Comparison of ENCODE assay signal across 37 mouse cellular contexts in the genomic region with DNA sequence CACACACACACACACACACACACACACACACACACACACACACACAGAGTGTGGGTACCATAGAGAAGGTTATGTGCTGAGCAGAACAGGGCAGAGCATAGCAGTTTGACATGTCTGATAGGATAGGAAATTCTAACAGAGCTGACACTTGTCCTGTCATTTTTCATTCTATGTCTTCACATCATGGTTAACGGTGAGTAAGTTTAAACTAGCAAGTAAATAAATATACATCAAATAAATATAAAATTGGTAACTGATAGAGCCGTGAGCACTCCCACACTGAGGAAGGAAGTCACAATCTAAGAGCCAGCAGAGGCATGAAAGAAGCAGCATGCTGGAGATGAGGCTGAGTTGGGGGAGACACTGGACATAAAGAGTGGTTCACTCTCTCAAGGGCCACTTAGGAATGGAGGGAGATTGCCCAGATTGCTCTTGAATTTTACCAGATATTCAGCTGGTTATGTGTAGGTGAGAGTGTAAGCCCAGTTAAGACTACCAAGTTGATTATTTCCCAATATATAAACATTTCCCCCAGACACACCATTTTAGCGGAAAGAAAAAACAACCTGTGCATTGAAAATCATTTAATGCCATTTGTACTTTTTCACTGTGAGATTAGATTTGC. TPM values are rescaled to one million over a fixed set of nuclear protein-coding genes. Genes with fewer than 3 reads are reported as not detected.
"Had no signal": no experiment of that assay in that cellular context is flagged by ENCODE, and none has a peak within 500 bp of the region (broad histone marks: within the 10 kb centered on the region; RNA-seq: fewer than 3 reads in every experiment).

No protein-coding gene starts in this region.

- H3K27me3 ChIP-seq: embryonic facial prominence, embryonic 12.5 days; embryonic facial prominence, embryonic 13.5 days; embryonic facial prominence, embryonic 15.5 days; forebrain, embryonic 12.5 days; forebrain, embryonic 13.5 days; forebrain, embryonic 15.5 days had no signal

- DNase-seq: cerebellum, adult 9-10 months; cerebellum, adult 9-11 months; cerebellum, postnatal 10 days; cerebellum, postnatal 14 days; cerebellum, postnatal 25 days; cerebellum, postnatal 36 days; embryo, embryonic 11 days; forebrain, postnatal 0 days; gastrocnemius, adult 2 months; gastrocnemius, postnatal 10 days; gastrocnemius, postnatal 14 days; gastrocnemius, postnatal 25 days; gastrocnemius, postnatal 36 days; heart, adult 18-20 months; heart, adult 2 months had no signal

- H3K36me3 ChIP-seq: embryonic facial prominence, embryonic 10.5 days; embryonic facial prominence, embryonic 12.5 days; embryonic facial prominence, embryonic 13.5 days; embryonic facial prominence, embryonic 15.5 days; forebrain, embryonic 10.5 days; forebrain, embryonic 12.5 days; forebrain, embryonic 15.5 days had no signal

- H3K9me3 ChIP-seq: embryonic facial prominence, embryonic 10.5 days; embryonic facial prominence, embryonic 12.5 days; embryonic facial prominence, embryonic 13.5 days; embryonic facial prominence, embryonic 15.5 days; forebrain, embryonic 10.5 days; forebrain, embryonic 12.5 days; forebrain, embryonic 13.5 days; forebrain, embryonic 15.5 days had no signal

- H3K27ac ChIP-seq: embryonic facial prominence, embryonic 10.5 days; embryonic facial prominence, embryonic 12.5 days; embryonic facial prominence, embryonic 13.5 days; embryonic facial prominence, embryonic 15.5 days; forebrain, embryonic 10.5 days; forebrain, embryonic 12.5 days; forebrain, embryonic 13.5 days; forebrain, embryonic 15.5 days; gastrocnemius, adult 2 months; heart, adult 2 months had no signal

- ATAC-seq: forebrain, embryonic 13.5 days; forebrain, embryonic 14.5 days; forebrain, embryonic 15.5 days; forebrain, embryonic 16.5 days; forebrain, postnatal 0 days had no signal

- H3K4me1 ChIP-seq: embryonic facial prominence, embryonic 10.5 days; embryonic facial prominence, embryonic 12.5 days; embryonic facial prominence, embryonic 13.5 days; embryonic facial prominence, embryonic 15.5 days; forebrain, embryonic 10.5 days; forebrain, embryonic 12.5 days; forebrain, embryonic 13.5 days; forebrain, embryonic 15.5 days had no signal

- H3K9ac ChIP-seq: embryonic facial prominence, embryonic 12.5 days; embryonic facial prominence, embryonic 13.5 days; embryonic facial prominence, embryonic 15.5 days; forebrain, embryonic 12.5 days; forebrain, embryonic 13.5 days; forebrain, embryonic 15.5 days; forebrain, postnatal 0 days had no signal

- H3K4me3 ChIP-seq: embryonic facial prominence, embryonic 10.5 days; embryonic facial prominence, embryonic 12.5 days; embryonic facial prominence, embryonic 13.5 days; embryonic facial prominence, embryonic 15.5 days; erythroblast, embryonic 14.5 days; forebrain, embryonic 10.5 days; forebrain, embryonic 12.5 days; forebrain, embryonic 13.5 days; forebrain, embryonic 15.5 days; gastrocnemius, adult 2 months; heart, adult 2 months had no signal

- H3K4me2 ChIP-seq: embryonic facial prominence, embryonic 12.5 days; embryonic facial prominence, embryonic 13.5 days; embryonic facial prominence, embryonic 15.5 days; forebrain, embryonic 12.5 days; forebrain, embryonic 13.5 days; forebrain, embryonic 15.5 days had no signal

RNA-seq across cellular contexts. Expression of a gene that starts 5.3 kb away (rescaled TPM):
- total RNA-seq: common myeloid progenitor, adult 5-6 weeks; forebrain, postnatal 0 days had no signal
- polyA plus RNA-seq: embryonic facial prominence, embryonic 10.5 days; embryonic facial prominence, embryonic 11.5 days; embryonic facial prominence, embryonic 12.5 days; embryonic facial prominence, embryonic 13.5 days; erythroblast, embryonic 14.5 days; forebrain, embryonic 10.5 days; forebrain, embryonic 11.5 days; forebrain, embryonic 12.5 days; forebrain, embryonic 13.5 days; forebrain, embryonic 14.5 days; forebrain, embryonic 15.5 days; forebrain, embryonic 16.5 days had no signal

RNA-seq across cellular contexts. Expression of a gene that starts 48.8 kb away (rescaled TPM):
- total RNA-seq: common myeloid progenitor, adult 5-6 weeks; forebrain, postnatal 0 days; gastrocnemius, adult 18-20 months; gastrocnemius, adult 2 months; gastrocnemius, adult 8-10 months; gastrocnemius, postnatal 10 days; gastrocnemius, postnatal 14 days; gastrocnemius, postnatal 25 days; gastrocnemius, postnatal 36 days; gastrocnemius, postnatal 4 days; granulocyte monocyte progenitor cell, adult 5-6 weeks; heart, adult 18-20 months; heart, adult 2 months; heart, adult 8-10 months had no signal
- polyA plus RNA-seq: cortical plate, adult 2 months; embryonic facial prominence, embryonic 10.5 days; embryonic facial prominence, embryonic 11.5 days; embryonic facial prominence, embryonic 12.5 days; embryonic facial prominence, embryonic 13.5 days; embryonic facial prominence, embryonic 14.5 days; embryonic facial prominence, embryonic 15.5 days; erythroblast, embryonic 14.5 days; forebrain, embryonic 10.5 days; forebrain, embryonic 11.5 days; forebrain, embryonic 12.5 days; forebrain, embryonic 13.5 days; forebrain, embryonic 14.5 days; forebrain, embryonic 15.5 days; forebrain, embryonic 16.5 days; frontal cortex, adult 2 months; heart, adult 2 months had no signal
